Mouse (Mus musculus) CD4-positive, CD25-positive, alpha-beta regulatory T cell, adult 4 months (primary cell): ENCODE data around the gene Gm8882. TPM values are rescaled to one million over a fixed set of nuclear protein-coding genes. Genes with fewer than 3 reads are reported as not detected.
"Not testable (repeated sequence)": the region's sequence is repeated elsewhere in the genome, so short reads cannot be mapped to it uniquely, and the experiment has no call there.

Source experiments
- ATAC-seq: one replicate; pipeline ENCODE4 v1.8.0; 2017
- polyA plus RNA-seq, 2 experiments: library from polyadenylated mRNA; unstranded; fragments of 100-300 nt; shearing (Covaris generic); gene quantifications; one replicate each; pipeline ENCODE4 v1.2.1; 2017

The Gm8882 gene
- not detected for polyA plus RNA-seq

DNA sequence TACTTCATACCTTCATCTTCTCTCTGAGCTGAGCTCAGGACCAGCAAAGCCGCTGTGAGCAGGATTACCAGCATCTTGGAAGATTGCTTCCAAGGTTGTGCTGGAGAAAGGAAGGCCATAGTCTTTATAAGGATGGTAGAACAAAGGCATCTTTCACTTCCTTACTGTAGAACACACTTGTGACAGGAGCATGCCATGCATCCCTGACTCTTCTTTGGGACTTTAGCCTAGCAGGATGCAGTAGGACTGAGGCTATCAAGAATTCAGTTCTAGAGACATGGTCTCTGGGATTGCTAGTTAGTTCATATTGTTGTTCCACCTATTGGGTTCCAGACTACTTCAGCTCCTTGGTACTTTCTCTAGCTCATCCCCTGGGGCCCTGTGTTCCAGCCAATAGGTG lies at the start of gene Gm8882:
Gene Gm8882, minus strand, starts transcription at position 101 of the 400 bp plus-strand sequence.
- ATAC-seq, result not testable (repeated sequence)

DNA sequence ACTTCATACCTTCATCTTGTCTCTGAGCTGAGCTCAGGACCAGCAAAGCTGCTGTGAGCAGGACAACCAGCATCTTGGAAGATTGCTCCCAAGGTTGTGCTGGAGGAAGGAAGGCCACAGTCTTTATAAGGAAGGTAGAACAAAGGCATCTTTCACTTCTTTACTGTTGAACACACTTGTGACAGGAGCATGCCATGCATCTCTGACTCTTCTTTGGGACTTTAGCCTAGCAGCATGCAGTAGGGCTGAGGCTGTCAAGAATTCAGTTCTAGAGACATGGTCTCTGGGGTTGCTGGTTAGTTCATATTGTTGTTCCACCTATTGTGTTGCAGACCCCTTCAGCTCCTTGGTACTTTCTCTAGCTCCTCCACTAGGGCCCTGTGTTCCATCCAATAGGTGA lies 49.3 kb downstream of the Gm8882 start, which contains the start of gene Prpmp5:
Gene Prpmp5, minus strand, starts transcription at position 101 of the 400 bp plus-strand sequence.
- ATAC-seq, result not testable (repeated sequence)

Other genes starting within 250 kb of the Gm8882 start
- gene Prb1, start 153.6 kb downstream of the Gm8882 start, polyA plus RNA-seq, result not detected
- gene Prpmp5, start 49.4 kb downstream of the Gm8882 start, polyA plus RNA-seq, result not detected
- not detected for gene Prh1, start 205.7 kb upstream of the Gm8882 start, polyA plus RNA-seq
- gene Prp2, start 231.8 kb upstream of the Gm8882 start, polyA plus RNA-seq, result not detected